Mouse (Mus musculus) cerebellum, adult 11 months (tissue): ENCODE results near the gene Nudt2.

ENCODE experiments used
- DNase-seq: peaks from one replicate; pipeline ENCODE4 v3.0.0; 2022

Gene Nudt2

GRCm38 (mm10) chr4:41495076-41495475, 30.1 kb downstream of the Nudt2 start:
- no peak for DNase-seq

GRCm38 (mm10) chr4:41495850-41496249, 30.9 kb downstream of the Nudt2 start:
- no peak for DNase-seq

GRCm38 (mm10) chr4:41497046-41497445, 32.1 kb downstream of the Nudt2 start:
- DNase-seq, result no peak

- peak; percentile 11 for DNase-seq
These were observed 32.6 kb downstream of the Nudt2 start for GRCm38 (mm10) chr4:41497579-41497978.

GRCm38 (mm10) chr4:41497995-41498845, 33.3 kb downstream of the Nudt2 start:
- DNase-seq, result no peak

- no peak for DNase-seq
These were observed 34.0 kb downstream of the Nudt2 start for GRCm38 (mm10) chr4:41498921-41499391.

GRCm38 (mm10) chr4:41499619-41500018, 34.7 kb downstream of the Nudt2 start:
- DNase-seq, result no peak

GRCm38 (mm10) chr4:41500787-41501186, 35.8 kb downstream of the Nudt2 start:
- DNase-seq, result no peak

GRCm38 (mm10) chr4:41502171-41502940, 37.4 kb downstream of the Nudt2 start:
- no peak for DNase-seq

GRCm38 (mm10) chr4:41502986-41503412, 38.0 kb downstream of the Nudt2 start, which contains the start of gene AI464131:
Gene AI464131 (minus strand): TSS chr4:41503076.
- peak; percentile 96 for DNase-seq

GRCm38 (mm10) chr4:41504325-41504724, 39.4 kb downstream of the Nudt2 start:
- DNase-seq, result no peak

GRCm38 (mm10) chr4:41505131-41505551, 40.2 kb downstream of the Nudt2 start:
- no peak for DNase-seq

- DNase-seq, result peak; percentile 64
These were observed 41.2 kb downstream of the Nudt2 start for GRCm38 (mm10) chr4:41506156-41506555.

GRCm38 (mm10) chr4:41506906-41507305, 42.0 kb downstream of the Nudt2 start:
- DNase-seq, result peak; percentile 80

GRCm38 (mm10) chr4:41507326-41507924, 42.5 kb downstream of the Nudt2 start:
- DNase-seq, result no peak

- DNase-seq, result no peak
These were observed 43.0 kb downstream of the Nudt2 start for GRCm38 (mm10) chr4:41507998-41508397.

GRCm38 (mm10) chr4:41513309-41513708, 48.4 kb downstream of the Nudt2 start:
- no peak for DNase-seq

GRCm38 (mm10) chr4:41513714-41514113, 48.8 kb downstream of the Nudt2 start:
- no peak for DNase-seq

GRCm38 (mm10) chr4:41517233-41517632, 52.3 kb downstream of the Nudt2 start, which contains the start of gene 1110017D15Rik:
Gene 1110017D15Rik (minus strand): TSS chr4:41517333.
- no peak for DNase-seq

- DNase-seq, result no peak
These were observed 53.4 kb downstream of the Nudt2 start for GRCm38 (mm10) chr4:41518349-41518748.

GRCm38 (mm10) chr4:41519195-41519594, 54.2 kb downstream of the Nudt2 start:
- DNase-seq, result no peak

GRCm38 (mm10) chr4:41520641-41521040, 55.7 kb downstream of the Nudt2 start:
- DNase-seq, result no peak

- no peak for DNase-seq
These were observed 57.2 kb downstream of the Nudt2 start for GRCm38 (mm10) chr4:41522136-41522535.
